Mouse (Mus musculus): ENCODE results near the gene Sdhc.

DNA sequence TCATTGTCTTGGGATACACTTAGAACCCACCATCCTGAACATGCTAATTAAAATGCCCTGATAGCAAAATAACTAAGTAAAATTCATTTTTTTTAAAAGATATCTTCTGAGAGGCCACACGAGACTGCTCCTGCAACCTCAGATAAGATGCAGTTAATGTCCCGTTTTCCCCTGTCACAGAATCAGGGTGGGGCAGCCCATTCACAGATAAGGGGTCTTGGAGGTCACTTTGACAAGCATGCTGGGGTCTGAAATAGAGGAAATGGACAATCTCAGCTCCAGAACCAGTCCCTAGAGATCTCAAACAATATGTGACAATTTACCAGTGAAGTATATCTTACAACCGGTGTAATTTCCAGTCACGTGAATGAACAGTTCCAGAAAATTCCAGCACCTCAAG, 34.1 kb downstream of the Sdhc start:
- TF ChIP-seq POLR2A (IDR thresholded peaks at IDR 0.05; ENCODE audit: extremely low read depth, insufficient read depth, low read length) (no peak), CTCF (IDR thresholded peaks at IDR 0.05; ENCODE audit: low read depth, low read length) (no peak)
